Mouse (Mus musculus) lung, postnatal 0 days (tissue): ENCODE measurements around the gene Myo1h.
A peak's percentile ranks its signal among the peaks of the same experiment; 100 is the strongest.

Experiments used
- CTCF ChIP-seq: IDR thresholded peaks from 2 replicates; pipeline ENCODE4 v1.5.1; 2016; ENCODE audit warnings: antibody characterized with exemption, mild to moderate bottlenecking
- EP300 ChIP-seq: IDR thresholded peaks from 2 replicates; pipeline ENCODE4 v1.6.1; 2016; ENCODE audit warnings: antibody characterized with exemption, mild to moderate bottlenecking, control low read depth

GRCm38 (mm10) chr5:114368803-114369496, 80.0 kb downstream of the Myo1h start:
- TF ChIP-seq CTCF (no peak), EP300 (peak; percentile 92)
